In genomic region chr2:101263934-101264333, GRCm38 (mm10) we compare ENCODE assay signal across 18 mouse cellular contexts.
"Had no signal": no experiment of that assay in that cellular context is flagged by ENCODE, and none has a peak within 500 bp of the region (broad histone marks: within the 10 kb centered on the region; RNA-seq: fewer than 3 reads in every experiment).

No protein-coding gene starts in this region.

- DNase-seq: kidney, adult 2 months; kidney, postnatal 25 days; layer of hippocampus, adult 9-11 months; lung, adult 18-20 months; lung, postnatal 10 days; lung, postnatal 36 days; midbrain, embryonic 14.5 days; right cerebral cortex, postnatal 4 days; thymus, adult 2 months; thymus, postnatal 14 days had no signal

- H3K36me3 ChIP-seq: limb, embryonic 10.5 days; limb, embryonic 13.5 days; lung, embryonic 15.5 days had no signal

- H3K27ac ChIP-seq: kidney, postnatal 0 days; layer of hippocampus, adult 2 months; limb, embryonic 10.5 days; limb, embryonic 13.5 days; lung, embryonic 15.5 days; stomach, postnatal 0 days had no signal

- ATAC-seq: intestine, postnatal 0 days had no signal

- H3K9ac ChIP-seq: limb, embryonic 13.5 days; lung, embryonic 15.5 days had no signal

- H3K4me1 ChIP-seq: limb, embryonic 10.5 days; limb, embryonic 13.5 days; lung, embryonic 15.5 days had no signal

- H3K27me3 ChIP-seq: limb, embryonic 13.5 days; lung, embryonic 15.5 days had no signal

- H3K4me2 ChIP-seq: limb, embryonic 13.5 days; lung, embryonic 15.5 days; midbrain, embryonic 11.5 days had no signal

- H3K9me3 ChIP-seq: limb, embryonic 10.5 days; limb, embryonic 13.5 days; lung, embryonic 15.5 days had no signal

- H3K4me3 ChIP-seq: layer of hippocampus, adult 2 months; limb, embryonic 10.5 days; limb, embryonic 13.5 days; lung, embryonic 15.5 days had no signal
